Mouse (Mus musculus): ENCODE data around the gene Slc13a2. TPM values are rescaled to one million over a fixed set of nuclear protein-coding genes. Genes with fewer than 3 reads are reported as not detected.

Slc13a2 gene
- polyA plus RNA-seq, 1 experiment from 2014 or later = not detected

Other genes starting within 250 kb of the Slc13a2 start
- gene Nek8, start 245.5 kb downstream of the Slc13a2 start, polyA plus RNA-seq (2015; fragmentation: Nextera tagmentation; extraction: Ambion mirVana) = 4.8 and 5.7 TPM in 2 replicates
- gene Tlcd1, start 245.5 kb downstream of the Slc13a2 start, polyA plus RNA-seq (2015; fragmentation: Nextera tagmentation; extraction: Ambion mirVana) = 4.4 and 5.0 TPM in 2 replicates
- gene Rpl23a, start 238.6 kb downstream of the Slc13a2 start, polyA plus RNA-seq (2015; fragmentation: Nextera tagmentation; extraction: Ambion mirVana) = 896 and 935 TPM in 2 replicates
- 55.9 and 56.3 TPM in 2 replicates for gene Rab34, start 233.8 kb downstream of the Slc13a2 start, polyA plus RNA-seq (2015; fragmentation: Nextera tagmentation; extraction: Ambion mirVana)
- gene Proca1, start 228.8 kb downstream of the Slc13a2 start, polyA plus RNA-seq (2015; fragmentation: Nextera tagmentation; extraction: Ambion mirVana) = 1.3 TPM in 2 replicates
- gene Sdf2, start 176.5 kb downstream of the Slc13a2 start, polyA plus RNA-seq (2015; fragmentation: Nextera tagmentation; extraction: Ambion mirVana) = 66.7 and 69.4 TPM in 2 replicates
- gene Supt6, start 176.2 kb downstream of the Slc13a2 start, polyA plus RNA-seq (2015; fragmentation: Nextera tagmentation; extraction: Ambion mirVana) = 29.0 and 29.4 TPM in 2 replicates
- gene 2610507B11Rik, start 160.5 kb downstream of the Slc13a2 start, polyA plus RNA-seq (2015; fragmentation: Nextera tagmentation; extraction: Ambion mirVana) = 58.5 and 60.5 TPM in 2 replicates
- 0.17 and 0.27 TPM in 2 replicates for gene BC030499, start 131.4 kb downstream of the Slc13a2 start, polyA plus RNA-seq (2015; fragmentation: Nextera tagmentation; extraction: Ambion mirVana)
- gene Spag5, start 120.7 kb downstream of the Slc13a2 start, polyA plus RNA-seq (2015; fragmentation: Nextera tagmentation; extraction: Ambion mirVana) = 23.2 and 26.1 TPM in 2 replicates
- 167 and 176 TPM in 2 replicates for gene Aldoc, start 99.2 kb downstream of the Slc13a2 start, polyA plus RNA-seq (2015; fragmentation: Nextera tagmentation; extraction: Ambion mirVana)
- gene Pigs, start 93.8 kb downstream of the Slc13a2 start, polyA plus RNA-seq (2015; fragmentation: Nextera tagmentation; extraction: Ambion mirVana) = 56.7 and 59.8 TPM in 2 replicates
- gene Unc119, start 78.7 kb downstream of the Slc13a2 start, polyA plus RNA-seq (2015; fragmentation: Nextera tagmentation; extraction: Ambion mirVana) = 78.9 and 82.4 TPM in 2 replicates
- gene Foxn1, start 35.7 kb downstream of the Slc13a2 start, polyA plus RNA-seq (2015; fragmentation: Nextera tagmentation; extraction: Ambion mirVana) = not detected in 2 replicates
- 20.2 and 21.7 TPM in 2 replicates for gene Slc46a1, start 43.5 kb upstream of the Slc13a2 start, polyA plus RNA-seq (2015; fragmentation: Nextera tagmentation; extraction: Ambion mirVana)
- 48.3 and 54.8 TPM in 2 replicates for gene Sarm1, start 75.5 kb upstream of the Slc13a2 start, polyA plus RNA-seq (2015; fragmentation: Nextera tagmentation; extraction: Ambion mirVana)
- gene Vtn, start 76.9 kb upstream of the Slc13a2 start, polyA plus RNA-seq (2015; fragmentation: Nextera tagmentation; extraction: Ambion mirVana) = 69.0 and 76.3 TPM in 2 replicates
- 0.41 TPM in 1 of 2 replicates, not detected in the other for gene Sebox, start 81.2 kb upstream of the Slc13a2 start, polyA plus RNA-seq (2015; fragmentation: Nextera tagmentation; extraction: Ambion mirVana)
- gene Tmem199, start 90.0 kb upstream of the Slc13a2 start, polyA plus RNA-seq (2015; fragmentation: Nextera tagmentation; extraction: Ambion mirVana) = 86.1 and 86.7 TPM in 2 replicates
- 205 and 217 TPM in 2 replicates for gene Poldip2, start 90.0 kb upstream of the Slc13a2 start, polyA plus RNA-seq (2015; fragmentation: Nextera tagmentation; extraction: Ambion mirVana)
- gene Tnfaip1, start 114.1 kb upstream of the Slc13a2 start, polyA plus RNA-seq (2015; fragmentation: Nextera tagmentation; extraction: Ambion mirVana) = 66.8 and 67.1 TPM in 2 replicates
- gene Ift20, start 114.1 kb upstream of the Slc13a2 start, polyA plus RNA-seq (2015; fragmentation: Nextera tagmentation; extraction: Ambion mirVana) = 112 and 113 TPM in 2 replicates
- gene Tmem97, start 128.6 kb upstream of the Slc13a2 start, polyA plus RNA-seq (2015; fragmentation: Nextera tagmentation; extraction: Ambion mirVana) = 30.4 and 35.2 TPM in 2 replicates